Mouse (Mus musculus) CH12.LX (cell line): ENCODE data around the gene Zbtb9. TPM values are rescaled to one million over a fixed set of nuclear protein-coding genes. Genes with fewer than 3 reads are reported as not detected.

Experiments used
- DNase-seq: peaks from one replicate; pipeline ENCODE4 v3.0.0-alpha.2; 2013; ENCODE audit errors: extremely low read depth
- H3K27ac ChIP-seq: 2 replicates; pipeline ENCODE4 v1.5.1; 2012; ENCODE audit warnings: low read depth, mild to moderate bottlenecking, control low read depth, moderate library complexity; ENCODE audit not compliant: insufficient read depth
- H3K27me3 ChIP-seq: replicated peaks from 2 replicates; pipeline ENCODE3; 2012; ENCODE audit warnings: inconsistent platforms
- H3K36me3 ChIP-seq, 2 experiments: replicated peaks in 1 of 2; 2 replicates each; pipeline versions ENCODE3 to v1.6.1; 2012; ENCODE audit warnings: inconsistent platforms in 1 of 2, low read length in 1 of 2, mild to moderate bottlenecking in 1 of 2, mixed read lengths in 1 of 2, moderate library complexity in 1 of 2; ENCODE audit not compliant: control insufficient read depth in 1 of 2, insufficient read depth in 1 of 2
- H3K4me1 ChIP-seq, 2 experiments: 2 replicates each; pipeline ENCODE4 v1.6.1; 2012; ENCODE audit warnings: inconsistent platforms in 1 of 2, moderate library complexity in 1 of 2; ENCODE audit not compliant: insufficient read depth in 2 of 2, control insufficient read depth in 1 of 2
- H3K4me2 ChIP-seq: 2 replicates; pipeline ENCODE4 v1.6.1; 2012; ENCODE audit warnings: low read depth, mild to moderate bottlenecking, control low read depth; ENCODE audit not compliant: poor library complexity, insufficient read depth, severe bottlenecking
- H3K4me3 ChIP-seq, 3 experiments: fragments of 150-350 bp in 1 of 3; sonication (generic) in 1 of 3; replicated peaks in 1 of 3; 2 replicates each; pipeline versions ENCODE3 to v1.5.1; 2011 to 2012; ENCODE audit warnings: low read depth in 2 of 3, low read length in 2 of 3, mild to moderate bottlenecking in 2 of 3, moderate library complexity in 2 of 3, control low read depth in 1 of 3, improper control_type of control experiment in 1 of 3, inconsistent platforms in 1 of 3, mixed read lengths in 1 of 3; ENCODE audit not compliant: poor library complexity in 1 of 3
- H3K79me2 ChIP-seq: replicated peaks from 2 replicates; pipeline ENCODE4 v1.6.1; 2012; ENCODE audit warnings: mild to moderate bottlenecking, moderate library complexity; ENCODE audit not compliant: control insufficient read depth, poor library complexity, insufficient read depth, severe bottlenecking; ENCODE audit errors: extremely low read depth
- H3K9ac ChIP-seq: 2 replicates; pipeline ENCODE4 v1.6.1; 2012; ENCODE audit warnings: low read depth, mild to moderate bottlenecking, control low read depth, moderate library complexity; ENCODE audit not compliant: insufficient read depth
- H3K9me3 ChIP-seq: replicated peaks from 2 replicates; pipeline ENCODE3; 2012; ENCODE audit warnings: low read length, inconsistent platforms, mixed read lengths
- BHLHE40 ChIP-seq: IDR thresholded peaks from 2 replicates; pipeline ENCODE4 v1.6.1; 2011; ENCODE audit warnings: mild to moderate bottlenecking, low read depth, low read length, improper control_type of control experiment
- CTCF ChIP-seq, 2 experiments: IDR thresholded peaks in 1 of 2; conservative IDR thresholded peaks in 1 of 2; 2 replicates each; pipeline ENCODE4 v1.5.1; 2011 to 2012; ENCODE audit warnings: low read depth in 2 of 2, low read length in 2 of 2, improper control_type of control experiment in 1 of 2, inconsistent platforms in 1 of 2, mild to moderate bottlenecking in 1 of 2, moderate library complexity in 1 of 2
- ELF1 ChIP-seq: IDR thresholded peaks from 2 replicates; pipeline ENCODE4 v1.6.1; 2014; ENCODE audit warnings: low read depth, mild to moderate bottlenecking, inconsistent platforms, low read length, improper control_type of control experiment
- EP300 ChIP-seq: IDR thresholded peaks from 2 replicates; pipeline ENCODE4 v1.6.1; 2011; ENCODE audit warnings: low read length, improper control_type of control experiment
- GABPA ChIP-seq: IDR thresholded peaks from 2 replicates; pipeline ENCODE4 v1.6.1; 2012; ENCODE audit warnings: low read depth, low read length, improper control_type of control experiment, inconsistent platforms; ENCODE audit not compliant: insufficient replicate concordance
- HCFC1 ChIP-seq: IDR thresholded peaks from 2 replicates; pipeline ENCODE4 v1.6.1; 2012; ENCODE audit warnings: low read depth, mild to moderate bottlenecking, inconsistent platforms, low read length, improper control_type of control experiment
- MAFK ChIP-seq: IDR thresholded peaks from 2 replicates; pipeline ENCODE4 v1.6.1; 2011; ENCODE audit warnings: low read length, improper control_type of control experiment; ENCODE audit not compliant: insufficient replicate concordance
- MAX ChIP-seq: IDR thresholded peaks from 2 replicates; pipeline ENCODE4 v1.6.1; 2011; ENCODE audit warnings: low read length, improper control_type of control experiment
- MXI1 ChIP-seq: IDR thresholded peaks from 2 replicates; pipeline ENCODE4 v1.6.1; 2011; ENCODE audit warnings: mild to moderate bottlenecking, low read depth, low read length, improper control_type of control experiment
- MYC ChIP-seq: IDR thresholded peaks from 2 replicates; pipeline ENCODE4 v1.6.1; 2011; ENCODE audit warnings: low read depth, mild to moderate bottlenecking, improper control_type of control experiment, low read length
- NELFE ChIP-seq: IDR thresholded peaks from 2 replicates; pipeline ENCODE4 v1.6.1; 2011; ENCODE audit warnings: low read depth, low read length, improper control_type of control experiment
- PAX5 ChIP-seq: IDR thresholded peaks from 2 replicates; pipeline ENCODE4 v1.6.1; 2012; ENCODE audit warnings: low read length, inconsistent platforms, mixed read lengths
- POLR2A ChIP-seq: IDR thresholded peaks from 2 replicates; pipeline ENCODE4 v1.6.1; 2011; ENCODE audit warnings: low read depth, mild to moderate bottlenecking, improper control_type of control experiment, low read length
- POLR2AphosphoS2 ChIP-seq: IDR thresholded peaks from 2 replicates; pipeline ENCODE4 v1.6.1; 2011; ENCODE audit warnings: low read depth, low read length, improper control_type of control experiment
- RAD21 ChIP-seq: IDR thresholded peaks from 2 replicates; pipeline ENCODE4 v1.6.1; 2011; ENCODE audit warnings: low read depth, mild to moderate bottlenecking, low read length, improper control_type of control experiment, moderate library complexity
- SIN3A ChIP-seq: IDR thresholded peaks from 2 replicates; pipeline ENCODE4 v1.6.1; 2012; ENCODE audit warnings: low read length, improper control_type of control experiment, inconsistent platforms
- SMC3 ChIP-seq: IDR thresholded peaks from 2 replicates; pipeline ENCODE4 v1.6.1; 2011; ENCODE audit warnings: low read depth, low read length, improper control_type of control experiment
- TCF12 ChIP-seq: IDR thresholded peaks from 2 replicates; pipeline ENCODE4 v1.6.1; 2014; ENCODE audit warnings: low read depth, mild to moderate bottlenecking, inconsistent platforms, low read length, improper control_type of control experiment
- UBTF ChIP-seq: IDR thresholded peaks from 2 replicates; pipeline ENCODE4 v1.6.1; 2012; ENCODE audit warnings: low read depth, mild to moderate bottlenecking, inconsistent platforms, low read length, improper control_type of control experiment, moderate library complexity
- USF1 ChIP-seq: IDR thresholded peaks from 2 replicates; pipeline ENCODE4 v1.6.1; 2014; ENCODE audit warnings: low read depth, mild to moderate bottlenecking, inconsistent platforms, low read length, improper control_type of control experiment
- ZKSCAN1 ChIP-seq: IDR thresholded peaks from 2 replicates; pipeline ENCODE4 v1.6.1; 2012; ENCODE audit warnings: low read depth, inconsistent platforms, low read length, improper control_type of control experiment, borderline replicate concordance
- ZMIZ1 ChIP-seq: IDR thresholded peaks from 2 replicates; pipeline ENCODE4 v1.6.1; 2012; ENCODE audit warnings: low read depth, mild to moderate bottlenecking, inconsistent platforms, low read length, improper control_type of control experiment
- dilution Hi-C: fragments of 300-500 bp; cut with MboI; formaldehyde crosslinking; loops from 2 replicates; pipeline ENCODE4 v1.14.3; 2020; ENCODE audit warnings: low sequenced_read_pairs; ENCODE audit not compliant: extremely low pct_unique_long_range_greater_than_20kb, extremely low pct_ligation_motif_present
- in situ Hi-C: fragments of 300-500 bp; cut with MboI; formaldehyde crosslinking; loops from 3 replicates; pipeline ENCODE4 v1.14.3; 2019; ENCODE audit warnings: low sequenced_read_pairs, low pct_ligation_motif_present, low pct_unique_long_range_greater_than_20kb, mixed read lengths
- polyA plus RNA-seq: library from polyadenylated mRNA; unstranded; fragments of >175 nt; gene quantifications from 2 replicates; pipeline ENCODE4 v1.2.1, GENCODE M21; 2012; ENCODE audit warnings: low read depth; ENCODE audit not compliant: insufficient read length
- total RNA-seq, 2 experiments: library from RNA; depleted of rRNA; stranded (reverse); fragments of 300-350 nt in 1 of 2; fragments of >200 nt in 1 of 2; gene quantifications; 2 replicates each; pipeline ENCODE4 v1.2.3; 2012 to 2014

Zbtb9 gene
- total and polyA plus RNA-seq, 3 experiments = 2.0 to 14.3 (median 8.1) TPM

DNA sequence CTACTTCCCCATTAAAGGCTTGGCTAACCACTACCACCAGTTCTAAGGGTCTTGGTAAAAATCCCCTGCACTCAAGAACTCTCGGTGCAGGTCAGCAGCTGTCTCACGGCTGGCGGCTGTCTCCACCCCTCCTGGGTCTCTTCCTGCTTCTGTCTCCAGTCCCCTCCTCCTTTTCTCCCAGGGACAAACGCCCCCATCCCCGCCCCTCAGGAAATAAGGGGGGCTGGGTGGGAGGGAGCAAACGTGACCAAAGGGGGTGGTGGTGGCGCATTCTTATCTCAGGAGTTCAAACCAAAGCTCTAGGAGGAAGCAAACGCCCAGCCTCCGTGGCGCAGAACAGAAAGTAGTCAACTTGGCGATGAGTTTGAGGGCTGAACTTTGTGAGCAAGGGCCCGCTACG is 83.2 kb downstream of the Zbtb9 start (continued):
- TF ChIP-seq GABPA (no peak), MYC (no peak), POLR2A (peak; percentile 50), MXI1 (peak; percentile 26; the same call in 1 of the 2 replicates), EP300 (no peak), ZKSCAN1 (no peak), HCFC1 (no peak), USF1 (no peak), UBTF (no peak), ZMIZ1 (no peak), MAFK (no peak), RAD21 (no peak), SMC3 (no peak)

DNA sequence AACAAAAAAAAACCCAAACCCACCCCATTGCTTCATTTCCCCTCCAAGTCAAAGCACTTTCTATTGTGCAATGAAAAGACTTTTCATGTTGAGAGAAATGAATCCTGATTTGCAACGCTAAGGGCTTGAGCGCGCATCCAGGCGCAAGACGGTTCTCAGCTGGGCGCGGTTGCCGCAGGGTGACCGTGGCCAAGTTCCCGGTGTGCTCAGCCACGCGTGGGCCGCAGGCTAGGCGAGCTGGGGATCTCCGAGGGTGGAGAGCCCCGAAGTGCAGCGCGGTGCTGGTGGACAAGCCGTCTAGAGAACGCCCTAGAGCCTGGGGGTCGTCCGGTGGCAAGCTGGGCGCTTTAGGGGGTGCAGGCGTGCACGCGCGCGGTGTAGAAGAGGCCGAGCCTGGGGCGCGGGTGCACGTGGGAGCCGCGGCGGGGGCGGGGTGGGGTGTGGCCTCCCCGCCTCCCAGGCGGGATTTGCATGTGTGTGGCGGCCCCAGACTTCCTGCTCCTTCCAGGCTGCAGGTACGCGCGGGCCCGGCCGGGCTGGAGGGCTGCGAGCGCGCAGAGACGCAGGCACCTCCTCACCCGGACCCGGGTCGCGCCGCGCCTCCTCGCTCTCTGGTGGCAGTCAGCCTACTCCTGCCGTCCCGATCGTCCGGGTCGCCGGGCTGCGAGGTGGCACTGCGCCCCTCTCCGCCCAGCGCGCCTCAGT is 84.0 kb downstream of the Zbtb9 start, which contains the start of gene Itpr3:
Itpr3 (plus strand) TSS at position 493 of the 705 bp plus-strand sequence.
- H3K4me2 ChIP-seq = peak within 1 kb of the TSS; percentile 83
- TF ChIP-seq PAX5 (no peak), MAFK (no peak), BHLHE40 (peak; percentile 79), CTCF (conservative IDR thresholded peaks at IDR 0.05 in 1 of 2, IDR thresholded peaks at IDR 0.05 in 1 of 2; ENCODE audit: low read depth in 2 of 2, low read length in 2 of 2) (no peak), MAX (no peak; the same call in 1 of the 2 replicates), TCF12 (peak; percentile 54; the same call in 1 of the 2 replicates), NELFE (peak; percentile 64), SIN3A (peak; percentile 74), MYC (0 out of 2 replicates have a peak, but pooled peaks have one; percentile 14), POLR2AphosphoS2 (no peak), ELF1 (peak; percentile 78), POLR2A (peak; percentile 77), HCFC1 (peak; percentile 27), UBTF (peak; percentile 73), MXI1 (peak; percentile 94), ZMIZ1 (peak; percentile 60; the same call in 1 of the 2 replicates)
- no peaks in the 10 kb centered on the region for H3K79me2 ChIP-seq
- peaks cover 2% of the 10 kb centered on the region for H3K9me3 ChIP-seq
- H3K9ac ChIP-seq = peak within 1 kb of the TSS; percentile 10
- peaks cover 6 to 45% of the 10 kb centered on the region in 2 experiments; a peak in 3 of 4 replicates for H3K4me1 ChIP-seq
- in situ Hi-C loops = no loop called here
- H3K36me3 ChIP-seq = no peaks in the 10 kb centered on the region
- no peaks in the 10 kb centered on the region for H3K27me3 ChIP-seq
- dilution Hi-C loops = no loop called here
- DNase-seq = peak; percentile 67
- H3K4me3 ChIP-seq = peak within 1 kb of the TSS; percentile 62 to 70 (median 65)
- H3K27ac ChIP-seq = peak within 1 kb of the TSS; percentile 30; the same call in 1 of the 2 replicates
